Mouse (Mus musculus) myocyte (in vitro differentiated cells): ENCODE measurements around the gene Smpdl3b. TPM values are rescaled to one million over a fixed set of nuclear protein-coding genes. Genes with fewer than 3 reads are reported as not detected.

Experiments
- H3K27me3 ChIP-seq: one replicate; pipeline ENCODE4 v1.6.1; 2011; ENCODE audit not compliant: control insufficient read depth, insufficient read depth, insufficient read length
- H3K36me3 ChIP-seq: one replicate; pipeline ENCODE4 v1.6.1; 2011; ENCODE audit not compliant: control insufficient read depth, insufficient read depth
- H3K4me2 ChIP-seq: one replicate; pipeline ENCODE4 v1.6.1; 2011; ENCODE audit warnings: low read depth, control low read depth
- H3K4me3 ChIP-seq: one replicate; pipeline ENCODE4 v1.5.1; 2011; ENCODE audit warnings: mild to moderate bottlenecking, control low read depth, moderate library complexity
- H3K79me2 ChIP-seq: one replicate; pipeline ENCODE4 v1.6.1; 2011; ENCODE audit not compliant: control insufficient read depth, insufficient read depth
- H3ac ChIP-seq: one replicate; pipeline ENCODE4 v1.6.1; 2011; ENCODE audit not compliant: control insufficient read depth, insufficient read length
- CEBPB ChIP-seq: IDR thresholded peaks from 2 replicates; pipeline ENCODE4 v1.6.1; 2011; ENCODE audit warnings: mild to moderate bottlenecking, moderate library complexity; ENCODE audit not compliant: poor library complexity, insufficient read depth, severe bottlenecking
- E2F4 ChIP-seq: IDR thresholded peaks from one replicate; pipeline ENCODE4 v1.6.1; 2011; ENCODE audit warnings: mild to moderate bottlenecking, control low read depth, moderate library complexity; ENCODE audit not compliant: insufficient read depth
- MAX ChIP-seq: IDR thresholded peaks from one replicate; pipeline ENCODE4 v1.6.1; 2011; ENCODE audit warnings: low read depth, mild to moderate bottlenecking, control low read depth
- MYOD1 ChIP-seq, 3 experiments: IDR thresholded peaks; one replicate each; pipeline ENCODE4 v1.6.1; 2011; ENCODE audit warnings: control low read depth in 2 of 3, low read depth in 2 of 3, mild to moderate bottlenecking in 2 of 3, moderate library complexity in 1 of 3; ENCODE audit not compliant: insufficient read length in 2 of 3, control insufficient read depth in 1 of 3
- MYOG ChIP-seq, 3 experiments: IDR thresholded peaks; one replicate each; pipeline ENCODE4 v1.6.1; 2011; ENCODE audit warnings: control low read depth in 2 of 3, low read depth in 2 of 3, mild to moderate bottlenecking in 2 of 3; ENCODE audit not compliant: insufficient read length in 2 of 3, control insufficient read depth in 1 of 3, insufficient read depth in 1 of 3
- POLR2A ChIP-seq: IDR thresholded peaks from one replicate; pipeline ENCODE4 v1.6.1; 2011; ENCODE audit warnings: low read depth, mild to moderate bottlenecking, control low read depth, moderate library complexity; ENCODE audit not compliant: insufficient read length
- POLR2AphosphoS2 ChIP-seq: IDR thresholded peaks from one replicate; pipeline ENCODE4 v1.6.1; 2011; ENCODE audit warnings: low read depth, control low read depth; ENCODE audit not compliant: insufficient read length
- REST ChIP-seq: IDR thresholded peaks from one replicate; pipeline ENCODE4 v1.6.1; 2011; ENCODE audit warnings: mild to moderate bottlenecking, control low read depth, moderate library complexity; ENCODE audit not compliant: insufficient read depth, insufficient read length
- SRF ChIP-seq: IDR thresholded peaks from one replicate; pipeline ENCODE4 v1.6.1; 2011; ENCODE audit warnings: low read depth; ENCODE audit not compliant: control insufficient read depth, insufficient read length
- TCF12 ChIP-seq: IDR thresholded peaks from one replicate; pipeline ENCODE4 v1.6.1; 2011; ENCODE audit warnings: mild to moderate bottlenecking, control low read depth; ENCODE audit not compliant: poor library complexity, insufficient read depth, severe bottlenecking
- TCF3 ChIP-seq: IDR thresholded peaks from one replicate; pipeline ENCODE4 v1.6.1; 2011; ENCODE audit warnings: low read depth, control low read depth; ENCODE audit not compliant: insufficient read length
- USF1 ChIP-seq: IDR thresholded peaks from one replicate; pipeline ENCODE4 v1.6.1; 2011; ENCODE audit warnings: low read depth, mild to moderate bottlenecking, control low read depth, moderate library complexity
- polyA plus RNA-seq: library from polyadenylated mRNA; unstranded; fragments of >200 nt; fragmentation: generic; extraction: Trizol; gene quantifications from one replicate; pipeline ENCODE4 v1.2.1, GENCODE M21; 2012; ENCODE audit warnings: missing spikeins

Gene Smpdl3b
- polyA plus RNA-seq, 1 experiment: 18.0 TPM

- Histone ChIP-seq H3K27me3 (no peaks in the 10 kb centered on the region), H3K36me3 (peaks cover under 1% of the 10 kb centered on the region), H3K79me2 (no peaks in the 10 kb centered on the region), H3K4me3 (no peak overlapping the region), H3K4me2 (no peak overlapping the region), H3ac (no peak overlapping the region)
- no peak for TF ChIP-seq MYOG (IDR thresholded peaks at IDR 0.05; ENCODE audit: control insufficient read depth in 1 of 3, insufficient read depth in 1 of 3, insufficient read length in 2 of 3, low read depth in 2 of 3)
- no peak for TF ChIP-seq E2F4
- TF ChIP-seq REST: no peak
- TF ChIP-seq CEBPB: no peak
These were observed 21.2 kb downstream of the Smpdl3b start for GRCm38 (mm10) chr4:132735894-132736293.

- Histone ChIP-seq H3ac (no peak overlapping the region), H3K4me2 (no peak overlapping the region), H3K27me3 (no peaks in the 10 kb centered on the region), H3K4me3 (no peak overlapping the region), H3K36me3 (no peaks in the 10 kb centered on the region), H3K79me2 (no peaks in the 10 kb centered on the region)
- TF ChIP-seq E2F4: no peak
- TF ChIP-seq MAX: no peak
- no peak for TF ChIP-seq MYOD1 (IDR thresholded peaks at IDR 0.05; ENCODE audit: control insufficient read depth in 1 of 3, insufficient read length in 2 of 3, low read depth in 2 of 3)
- no peak for TF ChIP-seq CEBPB
- TF ChIP-seq TCF12: no peak
- no peak for TF ChIP-seq POLR2A
- TF ChIP-seq TCF3: no peak
- TF ChIP-seq SRF: no peak
- TF ChIP-seq USF1: no peak
- TF ChIP-seq MYOG (IDR thresholded peaks at IDR 0.05; ENCODE audit: control insufficient read depth in 1 of 3, insufficient read depth in 1 of 3, insufficient read length in 2 of 3, low read depth in 2 of 3): no peak
- TF ChIP-seq POLR2AphosphoS2: no peak
- TF ChIP-seq REST: no peak
These were observed 21.7 kb downstream of the Smpdl3b start for GRCm38 (mm10) chr4:132735389-132735788.

GRCm38 (mm10) chr4:132734766-132735165 is 22.3 kb downstream of the Smpdl3b start:
- Histone ChIP-seq H3ac (no peak overlapping the region), H3K79me2 (no peaks in the 10 kb centered on the region), H3K36me3 (no peaks in the 10 kb centered on the region), H3K27me3 (no peaks in the 10 kb centered on the region), H3K4me2 (no peak overlapping the region), H3K4me3 (no peak overlapping the region)
- TF ChIP-seq MYOD1 (IDR thresholded peaks at IDR 0.05; ENCODE audit: control insufficient read depth in 1 of 3, insufficient read length in 2 of 3, low read depth in 2 of 3) (no peak), TCF12 (no peak)

GRCm38 (mm10) chr4:132733071-132733770 is 23.8 kb downstream of the Smpdl3b start:
- no peak overlapping the region for H3K4me3 ChIP-seq
- TF ChIP-seq USF1 (no peak), MYOG (IDR thresholded peaks at IDR 0.05; ENCODE audit: control insufficient read depth in 1 of 3, insufficient read depth in 1 of 3, insufficient read length in 2 of 3, low read depth in 2 of 3) (no peak), TCF3 (no peak), REST (no peak)
- H3K27me3 ChIP-seq: no peaks in the 10 kb centered on the region
- no peaks in the 10 kb centered on the region for H3K79me2 ChIP-seq
- H3K4me2 ChIP-seq: peak overlapping the region; percentile 42
- no peak overlapping the region for H3ac ChIP-seq
- H3K36me3 ChIP-seq: no peaks in the 10 kb centered on the region

GRCm38 (mm10) chr4:132732148-132732684 is 24.8 kb downstream of the Smpdl3b start, which contains the start of gene Xkr8:
Gene Xkr8 (minus strand): TSS chr4:132732546.
- Histone ChIP-seq H3ac (peak within 1 kb of the TSS; percentile 2), H3K36me3 (no peaks in the 10 kb centered on the region), H3K4me3 (peak within 1 kb of the TSS; percentile 42), H3K79me2 (no peaks in the 10 kb centered on the region), H3K4me2 (peak within 1 kb of the TSS; percentile 97), H3K27me3 (no peaks in the 10 kb centered on the region)
- TF ChIP-seq POLR2AphosphoS2 (peak; percentile 86), MYOD1 (IDR thresholded peaks at IDR 0.05; ENCODE audit: control insufficient read depth in 1 of 3, insufficient read length in 2 of 3, low read depth in 2 of 3) (peak in 2 of 3 experiments; percentile 3 to 20), MYOG (IDR thresholded peaks at IDR 0.05; ENCODE audit: control insufficient read depth in 1 of 3, insufficient read depth in 1 of 3, insufficient read length in 2 of 3, low read depth in 2 of 3) (peak in 1 of 3 experiments; percentile 24), TCF12 (no peak), MAX (no peak), REST (no peak), CEBPB (no peak), SRF (no peak), E2F4 (no peak), POLR2A (peak; percentile 88)
